Mouse (Mus musculus) adrenal gland (tissue): ENCODE measurements around the gene Med16.

ENCODE experiments used
- intact Hi-C: fragments of 180-260 bp; cut with DNase I; formaldehyde crosslinking; loops from one replicate; pipeline ENCODE4 v1.15.1; 2025
- microRNA-seq, 2 experiments: library from miRNA; unstranded; fragments of <30 nt; microRNA quantifications; one replicate each; pipeline ENCODE4; 2019

Med16 gene

GRCm38 (mm10) chr10:79846553-79846952 is 62.2 kb downstream of the Med16 start:
- intact Hi-C loops = no loop called here

Small RNAs within 50 kb of the gene (microRNA-seq; reads per million reads assigned to microRNA genes)
- gene Mir6910 = 0.11 to 0.37 reads per million in 2 experiments
